In the genomic region with DNA sequence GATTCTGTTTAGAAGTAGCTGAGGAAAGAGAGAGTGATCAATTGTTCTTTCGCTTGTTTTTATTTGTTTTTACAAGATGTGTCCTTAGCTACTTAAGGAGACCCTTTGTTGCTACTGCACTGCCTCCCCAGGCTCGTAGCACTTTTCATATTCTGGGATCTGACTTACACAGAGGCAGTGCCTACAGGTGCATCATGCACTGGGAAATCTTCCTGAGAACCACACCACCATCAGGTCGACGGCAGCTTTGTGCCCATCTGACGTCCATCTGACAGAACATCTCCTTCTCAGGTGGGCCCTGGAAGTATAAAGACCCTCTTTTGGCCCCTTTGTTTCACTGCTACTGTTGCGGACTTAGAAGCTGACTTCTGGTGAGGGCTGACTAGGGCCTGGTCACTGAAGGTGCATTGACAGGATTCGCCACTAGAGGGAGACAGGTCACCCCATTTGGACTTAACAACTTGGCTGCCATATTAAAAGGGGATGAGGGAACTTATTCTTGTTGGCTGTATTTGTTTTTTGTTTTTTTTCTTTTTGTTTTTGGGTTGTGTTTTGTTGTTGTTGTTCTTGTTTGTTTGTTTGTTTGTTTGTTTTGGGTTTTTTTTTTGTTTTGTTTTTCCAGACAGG, we compare ENCODE assay signal across 8 mouse cellular contexts. TPM values are rescaled to one million over a fixed set of nuclear protein-coding genes. Genes with fewer than 3 reads are reported as not detected.
DNase-seq lines count a peak whose midpoint lies in the region; ATAC-seq and TF ChIP-seq lines count a peak whose summit lies in the region.

No protein-coding gene starts in this region.

- peaks cover 6 to 21% of the 10 kb centered on the region in 2 experiments for H3K36me3 ChIP-seq in CH12.LX (replicated peaks in 1 of 2; ENCODE audit: control insufficient read depth in 1 of 2, insufficient read depth in 1 of 2, low read length in 1 of 2)
- H3K36me3 ChIP-seq in embryonic facial prominence, embryonic 14.5 days (ENCODE audit: control insufficient read depth, insufficient read depth, low read length) = peaks cover 13% of the 10 kb centered on the region; the same call in 1 of the 2 replicates
- H3K36me3 ChIP-seq in liver, embryonic 16.5 days (ENCODE audit: control insufficient read depth, insufficient read depth) = no peaks in the 10 kb centered on the region

- peak; percentile 91 for DNase-seq in CH12.LX (ENCODE audit: extremely low read depth)
- peak; percentile 75 for DNase-seq in embryonic facial prominence, embryonic 14.5 days (ENCODE audit: low spot score)
- peak; percentile 68 to 81 for DNase-seq in heart, adult 9 months (ENCODE audit: low spot score in 2 of 2)
- peak; percentile 87 for DNase-seq in kidney, postnatal 14 days
- peak; percentile 50 to 69 for DNase-seq in thymus, adult 18-20 months

- no peaks in the 10 kb centered on the region for H3K79me2 ChIP-seq in CH12.LX (replicated peaks; ENCODE audit: control insufficient read depth, extremely low read depth, insufficient read depth, poor library complexity, severe bottlenecking)

- no peak for TF ChIP-seq POLR2A in CH12.LX (IDR thresholded peaks at IDR 0.05; ENCODE audit: low read depth, low read length)
- TF ChIP-seq POLR2A in bone marrow, adult 2 months (IDR thresholded peaks at IDR 0.05; ENCODE audit: borderline replicate concordance, control insufficient read depth, low read depth, low read length) = no peak

- H3K9me3 ChIP-seq in CH12.LX (replicated peaks; ENCODE audit: low read length) = no peaks in the 10 kb centered on the region
- H3K9me3 ChIP-seq in embryonic facial prominence, embryonic 14.5 days (ENCODE audit: control insufficient read depth, low read length) = no peaks in the 10 kb centered on the region
- H3K9me3 ChIP-seq in liver, embryonic 16.5 days (replicated peaks; ENCODE audit: control insufficient read depth, low read length) = no peaks in the 10 kb centered on the region

- dilution Hi-C loops in CH12.LX (cut with MboI; ENCODE audit: extremely low pct_ligation_motif_present, extremely low pct_unique_long_range_greater_than_20kb, low sequenced_read_pairs) = no loop called here

- peak; percentile 67; the same call in 1 of the 2 replicates for ATAC-seq in embryonic facial prominence, embryonic 14.5 days (ENCODE audit: low read depth)
- peak; percentile 39 for ATAC-seq in liver, embryonic 16.5 days (ENCODE audit: low read depth)
- ATAC-seq in neutrophil, adult 5-6 weeks (ENCODE audit: extremely low read depth, insufficient number of reproducible peaks, low FRiP score, poor library complexity, severe bottlenecking) = peak; percentile 87

- no peak overlapping the region for H3K27ac ChIP-seq in CH12.LX (ENCODE audit: insufficient read depth, low read depth)
- no peak overlapping the region for H3K27ac ChIP-seq in bone marrow, adult 2 months (ENCODE audit: control insufficient read depth, insufficient read depth, low read depth, low read length, poor library complexity)
- no peak overlapping the region for H3K27ac ChIP-seq in embryonic facial prominence, embryonic 14.5 days (replicated peaks; ENCODE audit: low read depth, low read length)
- no peak overlapping the region for H3K27ac ChIP-seq in liver, embryonic 16.5 days (ENCODE audit: low read length)

- peaks cover 11 to 12% of the 10 kb centered on the region in 2 experiments for H3K4me1 ChIP-seq in CH12.LX (ENCODE audit: control insufficient read depth in 1 of 2, insufficient read depth in 2 of 2)
- H3K4me1 ChIP-seq in bone marrow, adult 2 months (ENCODE audit: control insufficient read depth, insufficient read depth, low read length) = no peaks in the 10 kb centered on the region; the same call in none of the 2 replicates
- H3K4me1 ChIP-seq in embryonic facial prominence, embryonic 14.5 days (ENCODE audit: control insufficient read depth, insufficient read depth, low read length) = no peaks in the 10 kb centered on the region
- H3K4me1 ChIP-seq in liver, embryonic 16.5 days (ENCODE audit: control insufficient read depth, low read depth, low read length) = peaks cover 16% of the 10 kb centered on the region

- H3K4me3 ChIP-seq in CH12.LX (replicated peaks in 1 of 3; ENCODE audit: low read depth in 2 of 3, low read length in 2 of 3, poor library complexity in 1 of 3) = no peak overlapping the region
- H3K4me3 ChIP-seq in bone marrow, adult 2 months (replicated peaks; ENCODE audit: control insufficient read depth, low read depth, low read length) = no peak overlapping the region
- no peak overlapping the region for H3K4me3 ChIP-seq in embryonic facial prominence, embryonic 14.5 days (ENCODE audit: low read depth, low read length)
- no peak overlapping the region for H3K4me3 ChIP-seq in liver, embryonic 16.5 days (ENCODE audit: low read depth, low read length)

- in situ Hi-C loops in CH12.LX (cut with MboI; ENCODE audit: low pct_ligation_motif_present, low pct_unique_long_range_greater_than_20kb, low sequenced_read_pairs) = loop anchor here (5.0 kb wide), 2 partner anchors 45 to 85 kb away; a partner anchor contains a TSS

- 37% methylated on average over 7 of the region's 7 CpGs for WGBS in bone marrow, adult 2 months
- WGBS in embryonic facial prominence, embryonic 14.5 days = 33% methylated on average over 7 of the region's 7 CpGs
- 31% methylated on average over 7 of the region's 7 CpGs for WGBS in liver, embryonic 16.5 days (ENCODE audit: insufficient replicate concordance)

- TF ChIP-seq CTCF in CH12.LX (conservative IDR thresholded peaks at IDR 0.05 in 1 of 2, IDR thresholded peaks at IDR 0.05 in 1 of 2; ENCODE audit: low read depth in 2 of 2, low read length in 2 of 2) = peak; percentile 98 to 99
- peak; percentile 93 for TF ChIP-seq CTCF in bone marrow, adult 2 months (IDR thresholded peaks at IDR 0.05; ENCODE audit: control insufficient read depth, insufficient read depth, low read length)

- no peak overlapping the region for H3K9ac ChIP-seq in CH12.LX (ENCODE audit: insufficient read depth, low read depth)
- H3K9ac ChIP-seq in embryonic facial prominence, embryonic 14.5 days (ENCODE audit: low read depth, low read length) = no peak overlapping the region
- no peak overlapping the region for H3K9ac ChIP-seq in liver, embryonic 16.5 days (ENCODE audit: low read depth, low read length)

- H3K4me2 ChIP-seq in CH12.LX (ENCODE audit: insufficient read depth, low read depth, poor library complexity, severe bottlenecking) = no peak overlapping the region
- H3K4me2 ChIP-seq in embryonic facial prominence, embryonic 14.5 days (ENCODE audit: low read depth, low read length) = no peak overlapping the region
- no peak overlapping the region for H3K4me2 ChIP-seq in liver, embryonic 16.5 days (ENCODE audit: low read depth, low read length)

- no peaks in the 10 kb centered on the region for H3K27me3 ChIP-seq in CH12.LX (replicated peaks)
- no peaks in the 10 kb centered on the region for H3K27me3 ChIP-seq in embryonic facial prominence, embryonic 14.5 days (replicated peaks; ENCODE audit: control insufficient read depth, insufficient read depth, low read length)
- no peaks in the 10 kb centered on the region for H3K27me3 ChIP-seq in liver, embryonic 16.5 days (ENCODE audit: control insufficient read depth, insufficient read depth, low read depth, low read length)

- TF ChIP-seq EP300 in CH12.LX (IDR thresholded peaks at IDR 0.05; ENCODE audit: low read length) = no peak

- TF ChIP-seq RAD21 in CH12.LX (IDR thresholded peaks at IDR 0.05; ENCODE audit: low read depth, low read length) = peak; percentile 100

TF ChIP-seq in CH12.LX, 34 proteins besides CTCF, POLR2A, EP300 and RAD21:
- TF ChIP-seq BHLHE40 (IDR thresholded peaks at IDR 0.05; ENCODE audit: low read depth, low read length) (peak; percentile 41), ZC3H11A (IDR thresholded peaks at IDR 0.05; ENCODE audit: low read depth, low read length) (peak; percentile 97), SMC3 (IDR thresholded peaks at IDR 0.05; ENCODE audit: low read depth, low read length) (peak; percentile 99), ETS1 (conservative IDR thresholded peaks at IDR 0.05; ENCODE audit: low read depth, low read length) (no peak), IRF4 (IDR thresholded peaks at IDR 0.05; ENCODE audit: low read depth, low read length) (peak; percentile 42; the same call in 1 of the 2 replicates), MYC (IDR thresholded peaks at IDR 0.05; ENCODE audit: low read depth, low read length) (peak; percentile 46; the same call in 1 of the 2 replicates), ZNF384 (IDR thresholded peaks at IDR 0.05; ENCODE audit: low read depth, low read length) (peak; percentile 39), SIN3A (IDR thresholded peaks at IDR 0.05; ENCODE audit: low read length) (peak; percentile 62), NRF1 (IDR thresholded peaks at IDR 0.05; ENCODE audit: low read depth, low read length) (peak; percentile 26; the same call in 1 of the 2 replicates), MAZ (IDR thresholded peaks at IDR 0.05; ENCODE audit: low read depth, low read length) (no peak), MEF2A (IDR thresholded peaks at IDR 0.05; ENCODE audit: borderline replicate concordance, low read depth, low read length) (peak; percentile 43; the same call in 1 of the 2 replicates), TBP (conservative IDR thresholded peaks at IDR 0.05; ENCODE audit: low read depth, low read length) (no peak), JUND (conservative IDR thresholded peaks at IDR 0.05; ENCODE audit: low read depth, low read length) (0 out of 2 replicates have a peak, but pooled peaks have one; percentile 18)

RNA-seq across cellular contexts. Expression of a gene that starts 27.2 kb away (rescaled TPM):
- total RNA-seq in CH12.LX (2012; rRNA removed) = 32.1 and 32.8 TPM in 2 replicates
- total RNA-seq in CH12.LX (2014; rRNA removed) = 34.9 and 40.3 TPM in 2 replicates
- polyA plus RNA-seq in CH12.LX (2012; ENCODE audit: insufficient read length, low read depth) = 40.1 and 49.4 TPM in 2 replicates
- 10.3 and 15.9 TPM in 2 replicates for polyA plus RNA-seq in bone marrow, adult 2 months (2011; ENCODE audit: insufficient read depth, insufficient read length, low replicate concordance, missing spikeins)
- 47.3 and 53.7 TPM in 2 replicates for polyA plus RNA-seq in embryonic facial prominence, embryonic 14.5 days (2014; fragmentation: Nextera tagmentation; extraction: Ambion mirVana)
- 21.3 and 25.0 TPM in 2 replicates for polyA plus RNA-seq in liver, embryonic 16.5 days (2015; fragmentation: Nextera tagmentation; extraction: Ambion mirVana)
- 159 and 168 TPM in 2 replicates for total RNA-seq in neutrophil, adult 5-6 weeks (2017)

RNA-seq across cellular contexts. Expression of a gene that starts 34.6 kb away (rescaled TPM):
- total RNA-seq in CH12.LX (2012; rRNA removed) (26.3 and 36.1 TPM in 2 replicates), CH12.LX (2014; rRNA removed) (29.6 and 32.1 TPM in 2 replicates)
- polyA plus RNA-seq in CH12.LX (2012; ENCODE audit: insufficient read length, low read depth) = 38.8 and 39.2 TPM in 2 replicates
- 11.1 and 27.7 TPM in 2 replicates for polyA plus RNA-seq in bone marrow, adult 2 months (2011; ENCODE audit: insufficient read depth, insufficient read length, low replicate concordance, missing spikeins)
- 51.0 and 55.9 TPM in 2 replicates for polyA plus RNA-seq in embryonic facial prominence, embryonic 14.5 days (2014; fragmentation: Nextera tagmentation; extraction: Ambion mirVana)
- 18.6 and 22.2 TPM in 2 replicates for polyA plus RNA-seq in liver, embryonic 16.5 days (2015; fragmentation: Nextera tagmentation; extraction: Ambion mirVana)
- total RNA-seq in neutrophil, adult 5-6 weeks (2017) = 58.2 and 72.7 TPM in 2 replicates
